Mouse (Mus musculus) B cell, adult 67 days (primary cell): ENCODE measurements around the gene Gm3526. TPM values are rescaled to one million over a fixed set of nuclear protein-coding genes. Genes with fewer than 3 reads are reported as not detected.

ENCODE experiments used
- total RNA-seq, 2 experiments: library from RNA; stranded (reverse); gene quantifications; 4 replicates each; pipeline ENCODE4 v1.2.4; 2023

Gm3526 gene
- total RNA-seq = not detected

DNA sequence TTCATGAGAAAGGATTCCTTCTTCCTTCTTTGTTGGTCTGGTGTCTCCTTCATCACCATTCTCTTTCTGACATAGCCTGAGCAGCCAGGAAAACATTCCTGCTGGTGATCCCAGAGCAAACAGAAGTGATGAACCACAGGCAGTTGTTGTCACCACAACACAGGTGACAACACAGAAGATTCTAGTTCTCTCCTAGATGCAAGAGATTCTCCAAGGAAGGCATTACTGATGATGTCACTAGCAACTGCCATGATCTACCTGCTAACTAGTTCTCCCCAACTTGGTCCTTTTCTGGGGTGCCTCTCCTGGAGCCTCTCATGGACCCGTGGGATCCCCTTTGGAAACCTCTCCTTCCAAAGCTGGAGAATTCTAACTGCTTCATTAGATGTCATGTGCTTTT is at the start of gene Gm3526:
Gm3526 (minus strand) TSS at position 101 of the 400 bp plus-strand sequence.

Other genes starting within 250 kb of the Gm3526 start
- not detected for gene Gm3298, start 244.7 kb downstream of the Gm3526 start, total RNA-seq
- gene 4930555G01Rik, start 210.0 kb downstream of the Gm3526 start, total RNA-seq = not detected
- gene Gm8281, start 189.5 kb downstream of the Gm3526 start, total RNA-seq = not detected
- not detected for gene Gm8279, start 129.1 kb downstream of the Gm3526 start, total RNA-seq
- not detected for gene Gm3317, start 96.0 kb downstream of the Gm3526 start, total RNA-seq
- gene Gm8271, start 74.8 kb downstream of the Gm3526 start, total RNA-seq = not detected
- not detected for gene Gm3542, start 74.3 kb upstream of the Gm3526 start, total RNA-seq
- not detected for gene Gm3500, start 128.5 kb upstream of the Gm3526 start, total RNA-seq
- gene Gm3194, start 194.9 kb upstream of the Gm3526 start, total RNA-seq = not detected
- not detected for gene Gm8246, start 217.2 kb upstream of the Gm3526 start, total RNA-seq
- not detected for gene Gm3187, start 223.6 kb upstream of the Gm3526 start, total RNA-seq
- gene Gm3488, start 241.1 kb upstream of the Gm3526 start, total RNA-seq = not detected